Mouse (Mus musculus): ENCODE data around the gene Ccer1. TPM values are rescaled to one million over a fixed set of nuclear protein-coding genes. Genes with fewer than 3 reads are reported as not detected.

Gene Ccer1
- polyA plus RNA-seq, 1 experiment from 2014 or later: not detected

- no peaks in the 10 kb centered on the region for H3K36me3 ChIP-seq (replicated peaks; ENCODE audit: control insufficient read depth, insufficient read depth, low read depth, low read length)
- WGBS: 79% methylated on average over 1 of the region's 1 CpGs
Observed at GRCm38 (mm10) chr10:97687198-97687597, 5.7 kb upstream of the Ccer1 start.

GRCm38 (mm10) chr10:97689425-97689824 lies 3.4 kb upstream of the Ccer1 start:
- no peaks in the 10 kb centered on the region for H3K4me1 ChIP-seq (ENCODE audit: control insufficient read depth, insufficient read depth, low read length)
- WGBS: 84% methylated on average over 3 of the region's 3 CpGs
- DNase-seq (ENCODE audit: low spot score) (peak; percentile 41), ATAC-seq (replicated peaks; ENCODE audit: insufficient number of reproducible peaks, low FRiP score, low TSS enrichment, low read depth) (no peak)
- H3K27ac ChIP-seq (replicated peaks; ENCODE audit: low read depth, low read length): no peak overlapping the region
- no peaks in the 10 kb centered on the region for H3K9me3 ChIP-seq (replicated peaks; ENCODE audit: control insufficient read depth, low read length)
- no peak overlapping the region for H3K4me2 ChIP-seq (ENCODE audit: low read depth, low read length)
- H3K9ac ChIP-seq (replicated peaks; ENCODE audit: low read length): no peak overlapping the region
- no peak overlapping the region for H3K4me3 ChIP-seq (ENCODE audit: low read depth, low read length)
- no peaks in the 10 kb centered on the region for H3K36me3 ChIP-seq (replicated peaks; ENCODE audit: control insufficient read depth, insufficient read depth, low read depth, low read length)
- no peaks in the 10 kb centered on the region for H3K27me3 ChIP-seq (ENCODE audit: control insufficient read depth, insufficient read depth, low read length)

More at GRCm38 (mm10) chr10:97687198-97687597, 5.7 kb upstream of the Ccer1 start:
- Histone ChIP-seq H3K27ac (replicated peaks; ENCODE audit: low read depth, low read length) (no peak overlapping the region), H3K4me1 (ENCODE audit: control insufficient read depth, insufficient read depth, low read length) (no peaks in the 10 kb centered on the region), H3K27me3 (ENCODE audit: control insufficient read depth, insufficient read depth, low read length) (no peaks in the 10 kb centered on the region), H3K9me3 (replicated peaks; ENCODE audit: control insufficient read depth, low read length) (no peaks in the 10 kb centered on the region), H3K9ac (replicated peaks; ENCODE audit: low read length) (no peak overlapping the region), H3K4me2 (ENCODE audit: low read depth, low read length) (no peak overlapping the region), H3K4me3 (ENCODE audit: low read depth, low read length) (no peak overlapping the region)
- DNase-seq (ENCODE audit: low spot score) (no peak), ATAC-seq (replicated peaks; ENCODE audit: insufficient number of reproducible peaks, low FRiP score, low TSS enrichment, low read depth) (no peak)

- no peak for DNase-seq (ENCODE audit: low spot score)
- H3K27me3 ChIP-seq (ENCODE audit: control insufficient read depth, insufficient read depth, low read length): no peaks in the 10 kb centered on the region
- H3K9ac ChIP-seq (replicated peaks; ENCODE audit: low read length): no peak overlapping the region
- no peak for ATAC-seq (replicated peaks; ENCODE audit: insufficient number of reproducible peaks, low FRiP score, low TSS enrichment, low read depth)
- no peaks in the 10 kb centered on the region for H3K4me1 ChIP-seq (ENCODE audit: control insufficient read depth, insufficient read depth, low read length)
- no peak overlapping the region for H3K4me3 ChIP-seq (ENCODE audit: low read depth, low read length)
- 92% methylated on average over 37 of the region's 37 CpGs for WGBS
- H3K27ac ChIP-seq (replicated peaks; ENCODE audit: low read depth, low read length): no peak overlapping the region
- H3K36me3 ChIP-seq (replicated peaks; ENCODE audit: control insufficient read depth, insufficient read depth, low read depth, low read length): no peaks in the 10 kb centered on the region
- H3K4me2 ChIP-seq (ENCODE audit: low read depth, low read length): no peak overlapping the region
- no peaks in the 10 kb centered on the region for H3K9me3 ChIP-seq (replicated peaks; ENCODE audit: control insufficient read depth, low read length)
Observed at GRCm38 (mm10) chr10:97693398-97694135, 708 bp downstream of the Ccer1 start.

GRCm38 (mm10) chr10:97702321-97702720 lies 9.5 kb downstream of the Ccer1 start:
- Histone ChIP-seq H3K27ac (replicated peaks; ENCODE audit: low read depth, low read length) (no peak overlapping the region), H3K4me3 (ENCODE audit: low read depth, low read length) (no peak overlapping the region), H3K27me3 (ENCODE audit: control insufficient read depth, insufficient read depth, low read length) (no peaks in the 10 kb centered on the region), H3K9ac (replicated peaks; ENCODE audit: low read length) (no peak overlapping the region), H3K36me3 (replicated peaks; ENCODE audit: control insufficient read depth, insufficient read depth, low read depth, low read length) (no peaks in the 10 kb centered on the region), H3K9me3 (replicated peaks; ENCODE audit: control insufficient read depth, low read length) (no peaks in the 10 kb centered on the region), H3K4me1 (ENCODE audit: control insufficient read depth, insufficient read depth, low read length) (no peaks in the 10 kb centered on the region), H3K4me2 (ENCODE audit: low read depth, low read length) (no peak overlapping the region)
- DNase-seq (ENCODE audit: low spot score) (no peak), ATAC-seq (replicated peaks; ENCODE audit: insufficient number of reproducible peaks, low FRiP score, low TSS enrichment, low read depth) (no peak)

GRCm38 (mm10) chr10:97704562-97704961 lies 11.7 kb downstream of the Ccer1 start:
- Histone ChIP-seq H3K9me3 (replicated peaks; ENCODE audit: control insufficient read depth, low read length) (no peaks in the 10 kb centered on the region), H3K27ac (replicated peaks; ENCODE audit: low read depth, low read length) (no peak overlapping the region), H3K9ac (replicated peaks; ENCODE audit: low read length) (no peak overlapping the region), H3K4me2 (ENCODE audit: low read depth, low read length) (no peak overlapping the region), H3K27me3 (ENCODE audit: control insufficient read depth, insufficient read depth, low read length) (no peaks in the 10 kb centered on the region), H3K36me3 (replicated peaks; ENCODE audit: control insufficient read depth, insufficient read depth, low read depth, low read length) (no peaks in the 10 kb centered on the region), H3K4me3 (ENCODE audit: low read depth, low read length) (no peak overlapping the region), H3K4me1 (ENCODE audit: control insufficient read depth, insufficient read depth, low read length) (no peaks in the 10 kb centered on the region)
- WGBS: 67% methylated on average over 1 of the region's 1 CpGs
- ATAC-seq (replicated peaks; ENCODE audit: insufficient number of reproducible peaks, low FRiP score, low TSS enrichment, low read depth) (no peak), DNase-seq (ENCODE audit: low spot score) (peak; percentile 85)

- DNase-seq (ENCODE audit: low spot score): peak; percentile 89
- H3K4me2 ChIP-seq (ENCODE audit: low read depth, low read length): no peak overlapping the region
- no peaks in the 10 kb centered on the region for H3K4me1 ChIP-seq (ENCODE audit: control insufficient read depth, insufficient read depth, low read length)
- H3K36me3 ChIP-seq (replicated peaks; ENCODE audit: control insufficient read depth, insufficient read depth, low read depth, low read length): no peaks in the 10 kb centered on the region
- no peaks in the 10 kb centered on the region for H3K9me3 ChIP-seq (replicated peaks; ENCODE audit: control insufficient read depth, low read length)
- ATAC-seq (replicated peaks; ENCODE audit: insufficient number of reproducible peaks, low FRiP score, low TSS enrichment, low read depth): no peak
- no peak overlapping the region for H3K27ac ChIP-seq (replicated peaks; ENCODE audit: low read depth, low read length)
- H3K4me3 ChIP-seq (ENCODE audit: low read depth, low read length): no peak overlapping the region
- H3K27me3 ChIP-seq (ENCODE audit: control insufficient read depth, insufficient read depth, low read length): no peaks in the 10 kb centered on the region
- H3K9ac ChIP-seq (replicated peaks; ENCODE audit: low read length): no peak overlapping the region
- 3% methylated on average over 5 of the region's 5 CpGs for WGBS
Observed at GRCm38 (mm10) chr10:97712687-97713086, 19.8 kb downstream of the Ccer1 start.

GRCm38 (mm10) chr10:97714584-97714983 lies 21.7 kb downstream of the Ccer1 start:
- no peak overlapping the region for H3K9ac ChIP-seq (replicated peaks; ENCODE audit: low read length)
- no peak overlapping the region for H3K4me3 ChIP-seq (ENCODE audit: low read depth, low read length)
- WGBS: 89% methylated on average over 4 of the region's 4 CpGs
- H3K9me3 ChIP-seq (replicated peaks; ENCODE audit: control insufficient read depth, low read length): no peaks in the 10 kb centered on the region
- H3K27me3 ChIP-seq (ENCODE audit: control insufficient read depth, insufficient read depth, low read length): no peaks in the 10 kb centered on the region
- ATAC-seq (replicated peaks; ENCODE audit: insufficient number of reproducible peaks, low FRiP score, low TSS enrichment, low read depth) (no peak), DNase-seq (ENCODE audit: low spot score) (no peak)
- H3K27ac ChIP-seq (replicated peaks; ENCODE audit: low read depth, low read length): no peak overlapping the region
- no peak overlapping the region for H3K4me2 ChIP-seq (ENCODE audit: low read depth, low read length)
- H3K36me3 ChIP-seq (replicated peaks; ENCODE audit: control insufficient read depth, insufficient read depth, low read depth, low read length): no peaks in the 10 kb centered on the region
- H3K4me1 ChIP-seq (ENCODE audit: control insufficient read depth, insufficient read depth, low read length): no peaks in the 10 kb centered on the region

- H3K27me3 ChIP-seq (ENCODE audit: control insufficient read depth, insufficient read depth, low read length): no peaks in the 10 kb centered on the region
- no peak overlapping the region for H3K4me3 ChIP-seq (ENCODE audit: low read depth, low read length)
- no peak overlapping the region for H3K9ac ChIP-seq (replicated peaks; ENCODE audit: low read length)
- ATAC-seq (replicated peaks; ENCODE audit: insufficient number of reproducible peaks, low FRiP score, low TSS enrichment, low read depth) (no peak), DNase-seq (ENCODE audit: low spot score) (no peak)
- H3K4me2 ChIP-seq (ENCODE audit: low read depth, low read length): no peak overlapping the region
- no peak overlapping the region for H3K27ac ChIP-seq (replicated peaks; ENCODE audit: low read depth, low read length)
- H3K9me3 ChIP-seq (replicated peaks; ENCODE audit: control insufficient read depth, low read length): no peaks in the 10 kb centered on the region
- no peaks in the 10 kb centered on the region for H3K36me3 ChIP-seq (replicated peaks; ENCODE audit: control insufficient read depth, insufficient read depth, low read depth, low read length)
- H3K4me1 ChIP-seq (ENCODE audit: control insufficient read depth, insufficient read depth, low read length): no peaks in the 10 kb centered on the region
- WGBS: 79% methylated on average over 3 of the region's 3 CpGs
Observed at GRCm38 (mm10) chr10:97715289-97715906, 22.5 kb downstream of the Ccer1 start.

Measured in embryonic facial prominence, embryonic 11.5 days (tissue).